Mouse (Mus musculus): ENCODE data around the gene Wbp2nl. TPM values are rescaled to one million over a fixed set of nuclear protein-coding genes. Genes with fewer than 3 reads are reported as not detected.
A peak's percentile ranks its signal among the peaks of the same experiment; 100 is the strongest.
"Not testable (repeated sequence)": the region's sequence is repeated elsewhere in the genome, so short reads cannot be mapped to it uniquely, and the experiment has no call there.

Wbp2nl gene
- polyA plus RNA-seq, 1 experiment: not detected

DNA sequence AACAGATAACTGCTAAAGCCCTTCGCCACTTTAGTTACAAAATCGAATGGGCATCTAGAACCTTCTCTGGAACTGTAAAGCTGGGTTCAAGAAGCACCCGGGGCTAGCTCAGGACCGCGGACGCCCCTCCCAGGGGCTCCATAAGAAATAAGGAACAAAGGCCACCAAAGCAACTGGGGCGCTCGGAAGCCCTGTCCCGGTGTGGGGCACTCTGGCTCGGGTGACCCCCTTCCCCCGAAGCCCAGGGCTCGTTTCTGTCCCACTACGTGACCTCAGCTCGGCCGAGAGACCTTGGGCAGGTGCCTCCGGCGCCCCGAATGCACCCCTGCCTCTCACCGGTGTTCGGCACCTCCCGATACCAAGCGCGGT, 55.0 kb downstream of the Wbp2nl start:
- peak; percentile 23 for DNase-seq
- TF ChIP-seq POLR2A (IDR thresholded peaks at IDR 0.05; ENCODE audit: borderline replicate concordance, extremely low read depth, low read depth, low read length) (no peak), CTCF (IDR thresholded peaks at IDR 0.05; ENCODE audit: insufficient read depth, low read length) (no peak)
- Histone ChIP-seq H3K4me3 (replicated peaks; ENCODE audit: extremely low read depth, low read depth, low read length) (peak overlapping the region; percentile 93), H3K4me1 (ENCODE audit: control insufficient read depth, insufficient read depth, low read length) (peaks cover 6% of the 10 kb centered on the region)
- under 1% methylated on average over 23 of the region's 23 CpGs for WGBS

DNA sequence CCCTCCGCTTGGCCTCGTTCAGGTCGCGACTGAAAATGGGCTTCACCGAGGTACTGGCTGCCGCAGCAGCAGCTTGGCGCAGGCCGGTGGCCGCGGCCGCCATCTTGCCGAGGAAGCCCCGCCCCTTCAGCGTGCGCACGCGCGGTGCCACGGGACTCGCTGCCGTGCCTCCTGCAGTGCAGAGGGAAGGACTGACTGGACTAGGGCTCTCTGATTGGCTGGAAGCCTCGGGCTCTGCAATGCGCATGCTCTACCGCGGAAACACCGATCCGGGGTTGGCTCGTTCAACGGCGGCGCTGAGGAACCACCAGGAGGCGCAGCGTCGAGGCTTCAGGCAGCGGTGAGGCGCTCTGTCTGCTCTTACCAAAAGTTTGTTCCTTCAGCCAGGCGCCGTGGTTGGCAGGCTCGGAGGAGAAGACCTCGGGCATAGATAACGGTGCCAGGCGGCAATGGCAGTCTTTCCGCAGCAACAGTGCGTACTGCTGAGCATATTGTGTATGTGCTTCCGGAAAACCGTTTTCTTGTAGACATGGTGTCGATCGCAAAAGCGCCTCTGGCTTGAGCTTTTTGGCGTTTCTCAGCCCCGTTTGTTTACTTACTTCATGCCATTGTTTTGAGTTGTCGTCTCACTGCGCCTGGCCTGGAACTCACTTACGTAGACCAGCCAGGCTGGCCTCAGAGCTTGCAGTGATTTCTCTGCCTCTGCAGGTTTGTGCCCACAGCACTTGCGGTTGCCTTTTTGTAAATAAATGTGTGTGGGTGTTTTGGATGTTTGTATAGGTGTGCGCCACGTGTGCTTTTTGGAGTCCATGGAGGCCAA, 55.6 kb downstream of the Wbp2nl start, which contains the start of gene Ndufa6:
Gene Ndufa6, minus strand, starts transcription at position 197 of the 820 bp plus-strand sequence.
- peaks cover 6% of the 10 kb centered on the region for H3K4me1 ChIP-seq (ENCODE audit: control insufficient read depth, insufficient read depth, low read length)
- peak; percentile 78 for TF ChIP-seq CTCF (IDR thresholded peaks at IDR 0.05; ENCODE audit: insufficient read depth, low read length)
- TF ChIP-seq POLR2A (IDR thresholded peaks at IDR 0.05; ENCODE audit: borderline replicate concordance, extremely low read depth, low read depth, low read length): peak; percentile 89
- peak within 1 kb of the TSS; percentile 93 for H3K4me3 ChIP-seq (replicated peaks; ENCODE audit: extremely low read depth, low read depth, low read length)
- peak; percentile 91 for DNase-seq
- 2% methylated on average over 57 of the region's 57 CpGs for WGBS

DNA sequence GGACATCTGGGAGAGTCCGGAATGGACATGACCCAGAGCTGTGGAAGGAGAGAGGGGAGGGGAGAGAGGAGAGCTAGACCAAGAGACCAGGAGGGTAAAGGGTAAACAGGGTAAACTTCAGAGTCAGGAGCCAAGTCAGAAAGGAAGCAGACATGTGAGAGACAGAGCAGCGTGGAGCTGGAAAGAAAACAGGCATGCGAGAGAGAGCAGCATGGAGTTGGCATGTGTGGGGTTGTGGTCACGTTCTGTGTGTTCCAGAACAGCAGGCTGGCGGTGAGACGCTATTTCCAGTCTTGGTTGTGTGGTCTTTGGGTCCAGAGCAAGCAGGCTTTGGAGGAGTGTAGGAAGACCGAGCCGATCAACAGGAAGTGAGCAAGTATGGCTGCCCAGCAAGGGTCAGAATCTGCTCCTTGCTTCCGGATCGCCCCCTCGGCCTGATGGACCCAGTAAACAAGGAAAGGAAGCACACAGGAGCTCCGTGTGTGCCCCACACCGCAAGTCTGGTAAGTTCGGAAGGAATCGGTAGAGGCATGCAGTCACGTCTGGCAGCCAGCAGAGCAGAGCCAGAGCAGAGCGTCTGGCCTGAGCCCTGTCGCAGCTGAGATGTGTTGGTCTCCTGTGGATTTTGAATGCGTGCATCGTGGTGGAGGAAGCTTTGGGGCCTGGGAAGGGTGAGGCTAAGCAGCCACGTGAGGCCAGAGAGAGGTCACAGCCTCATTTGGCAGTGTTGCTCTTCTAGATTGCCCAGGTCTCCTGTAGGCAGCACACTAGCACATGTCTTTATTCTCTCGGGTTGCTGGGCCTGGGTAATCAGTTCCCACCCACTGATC, 59.9 kb downstream of the Wbp2nl start:
- TF ChIP-seq CTCF (IDR thresholded peaks at IDR 0.05; ENCODE audit: insufficient read depth, low read length): no peak
- 0 out of 2 replicates have a peak, but pooled peaks have one; percentile 6 for TF ChIP-seq POLR2A (IDR thresholded peaks at IDR 0.05; ENCODE audit: borderline replicate concordance, extremely low read depth, low read depth, low read length)
- H3K4me3 ChIP-seq (replicated peaks; ENCODE audit: extremely low read depth, low read depth, low read length): peak overlapping the region; percentile 40
- 44% methylated on average over 22 of the region's 22 CpGs for WGBS
- no peak for DNase-seq
- peaks cover 3% of the 10 kb centered on the region; the same call in 1 of the 2 replicates for H3K4me1 ChIP-seq (ENCODE audit: control insufficient read depth, insufficient read depth, low read length)

DNA sequence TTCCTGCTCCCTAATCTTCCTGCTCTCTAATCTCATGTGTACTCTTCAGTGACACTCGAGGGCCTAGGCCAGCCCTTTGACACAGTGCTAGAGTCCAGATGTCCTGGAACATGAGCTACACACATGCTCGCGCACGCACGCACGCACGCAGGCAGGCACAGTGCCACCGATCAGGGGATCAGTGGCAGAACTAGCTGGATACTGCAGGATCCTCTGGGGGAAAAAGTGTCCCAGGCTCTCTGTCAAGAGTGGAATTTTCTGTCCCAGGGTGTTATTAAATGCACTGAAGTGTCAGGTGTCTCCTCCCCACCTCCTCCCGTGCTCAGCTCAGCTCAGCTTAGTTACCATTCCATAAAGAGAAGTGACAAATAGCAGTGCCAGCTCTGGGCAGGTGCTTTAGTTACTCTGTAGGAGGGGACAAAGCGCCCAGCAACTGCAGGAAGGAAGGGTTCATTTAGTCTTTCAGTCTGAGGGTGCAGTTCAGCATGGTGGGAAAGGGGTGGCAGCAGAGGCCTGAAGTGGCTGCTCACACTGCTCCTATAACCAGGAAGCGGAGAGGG, 62.8 kb downstream of the Wbp2nl start:
- DNase-seq: no peak
- 64% methylated on average over 11 of the region's 11 CpGs for WGBS
- Histone ChIP-seq H3K4me3 (replicated peaks; ENCODE audit: extremely low read depth, low read depth, low read length) (no peak overlapping the region), H3K4me1 (ENCODE audit: control insufficient read depth, insufficient read depth, low read length) (peaks cover 3% of the 10 kb centered on the region; the same call in 1 of the 2 replicates)
- peak; percentile 58 for TF ChIP-seq CTCF (IDR thresholded peaks at IDR 0.05; ENCODE audit: insufficient read depth, low read length)
- no peak for TF ChIP-seq POLR2A (IDR thresholded peaks at IDR 0.05; ENCODE audit: borderline replicate concordance, extremely low read depth, low read depth, low read length)

DNA sequence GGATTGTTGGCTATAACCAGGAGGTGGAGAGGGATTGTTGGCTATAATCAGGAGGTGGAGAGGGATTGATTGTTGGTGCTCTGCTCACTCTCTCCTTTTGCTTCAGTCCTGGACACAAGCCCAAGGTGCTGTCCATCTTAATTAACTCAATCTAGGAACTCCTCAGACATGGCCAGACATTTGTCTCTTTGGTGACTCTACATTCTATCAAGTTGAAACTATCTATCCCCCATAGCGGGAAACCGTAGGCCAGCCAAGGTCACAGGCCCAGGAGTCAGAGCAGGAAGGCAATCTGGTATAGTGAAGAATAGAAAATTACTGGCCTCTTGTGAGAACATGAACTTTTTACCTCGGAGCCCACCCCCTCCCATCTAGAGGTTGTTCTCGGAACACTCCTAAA, 63.5 kb downstream of the Wbp2nl start:
- Histone ChIP-seq H3K4me3 (replicated peaks; ENCODE audit: extremely low read depth, low read depth, low read length) (no peak overlapping the region), H3K4me1 (ENCODE audit: control insufficient read depth, insufficient read depth, low read length) (peaks cover 3% of the 10 kb centered on the region; the same call in 1 of the 2 replicates)
- no peak for DNase-seq
- WGBS: 73% methylated on average over 4 of the region's 4 CpGs
- TF ChIP-seq POLR2A (IDR thresholded peaks at IDR 0.05; ENCODE audit: borderline replicate concordance, extremely low read depth, low read depth, low read length) (no peak), CTCF (IDR thresholded peaks at IDR 0.05; ENCODE audit: insufficient read depth, low read length) (no peak)

DNA sequence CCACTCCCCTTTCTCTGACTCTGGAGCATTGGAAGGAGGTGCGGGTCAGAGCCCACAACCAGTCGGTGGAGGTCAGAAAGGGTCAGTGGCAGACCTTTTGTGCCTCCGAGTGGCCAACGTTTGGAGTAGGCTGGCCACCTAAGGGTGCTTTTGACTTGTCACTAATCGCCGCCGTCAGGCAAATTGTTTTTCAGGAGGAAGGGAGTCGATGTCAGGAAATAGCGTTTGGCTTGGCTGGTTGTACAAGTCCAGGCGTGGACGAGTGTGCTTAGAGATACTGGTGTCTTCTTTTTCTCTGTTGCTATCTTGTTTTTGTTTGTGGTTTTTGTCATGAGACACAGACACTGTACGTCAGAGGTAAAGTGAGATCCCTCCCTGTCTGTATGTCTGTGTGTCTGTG, 65.0 kb downstream of the Wbp2nl start:
- not testable (repeated sequence) for H3K4me3 ChIP-seq (replicated peaks; ENCODE audit: extremely low read depth, low read depth, low read length); H3K4me1 ChIP-seq (ENCODE audit: control insufficient read depth, insufficient read depth, low read length); DNase-seq
- WGBS: 46% methylated on average over 8 of the region's 12 CpGs

Other genes starting within 250 kb of the Wbp2nl start
- gene 4930407I10Rik, start 239.8 kb upstream of the Wbp2nl start, polyA plus RNA-seq (2012; rRNA removed): not detected in 2 replicates
- gene Mei1, start 229.0 kb upstream of the Wbp2nl start, polyA plus RNA-seq (2012; rRNA removed): not detected in 2 replicates
- gene Ccdc134, start 171.0 kb upstream of the Wbp2nl start, polyA plus RNA-seq (2012; rRNA removed): 7.9 and 10.9 TPM in 2 replicates
- 261 and 292 TPM in 2 replicates for gene Srebf2, start 151.8 kb upstream of the Wbp2nl start, polyA plus RNA-seq (2012; rRNA removed)
- gene Shisa8, start 86.1 kb upstream of the Wbp2nl start, polyA plus RNA-seq (2012; rRNA removed): 0.40 and 1.00 TPM in 2 replicates
- 4.4 and 4.9 TPM in 2 replicates for gene Tnfrsf13c, start 74.6 kb upstream of the Wbp2nl start, polyA plus RNA-seq (2012; rRNA removed)
- gene Cenpm, start 54.2 kb upstream of the Wbp2nl start, polyA plus RNA-seq (2012; rRNA removed): 1.8 and 3.4 TPM in 2 replicates
- gene 1500009C09Rik, start 46.6 kb upstream of the Wbp2nl start, polyA plus RNA-seq (2012; rRNA removed): not detected in 2 replicates
- 3.9 and 4.6 TPM in 2 replicates for gene Sept3, start 24.1 kb upstream of the Wbp2nl start, polyA plus RNA-seq (2012; rRNA removed)
- 167 and 189 TPM in 2 replicates for gene Naga, start 40.0 kb downstream of the Wbp2nl start, polyA plus RNA-seq (2012; rRNA removed)
- gene Pheta2, start 40.0 kb downstream of the Wbp2nl start, polyA plus RNA-seq (2012; rRNA removed): 1.8 and 2.4 TPM in 2 replicates
- 189 and 202 TPM in 2 replicates for gene Smdt1, start 40.0 kb downstream of the Wbp2nl start, polyA plus RNA-seq (2012; rRNA removed)
- gene Ndufa6, start 55.4 kb downstream of the Wbp2nl start, polyA plus RNA-seq (2012; rRNA removed): 183 and 193 TPM in 2 replicates
- 84.6 and 90.2 TPM in 2 replicates for gene Cyp2d22, start 81.3 kb downstream of the Wbp2nl start, polyA plus RNA-seq (2012; rRNA removed)
- not detected in 2 replicates for gene Cyp2d11, start 95.1 kb downstream of the Wbp2nl start, polyA plus RNA-seq (2012; rRNA removed)
- gene Cyp2d10, start 108.2 kb downstream of the Wbp2nl start, polyA plus RNA-seq (2012; rRNA removed): 0.43 and 0.65 TPM in 2 replicates
- gene Cyp2d9, start 134.5 kb downstream of the Wbp2nl start, polyA plus RNA-seq (2012; rRNA removed): 0.97 and 1.3 TPM in 2 replicates

All from lung, adult 2 months (tissue).